Mouse (Mus musculus) brain, embryonic 14.5 days (tissue): Measurements from ENCODE around the gene Ephb1.

Experiments
- CTCF ChIP-seq: fragments of 200-500 bp; IDR thresholded peaks from 2 replicates; pipeline ENCODE4 v1.5.1; 2012; ENCODE audit warnings: inconsistent platforms, mild to moderate bottlenecking, moderate library complexity, borderline replicate concordance; ENCODE audit not compliant: insufficient read depth, insufficient read length; ENCODE audit errors: extremely low read depth
- POLR2A ChIP-seq: fragments of 200-500 bp; IDR thresholded peaks from 2 replicates; pipeline ENCODE4 v1.6.1; 2012; ENCODE audit warnings: mild to moderate bottlenecking, inconsistent platforms, borderline replicate concordance; ENCODE audit not compliant: poor library complexity, insufficient read depth, insufficient read length, severe bottlenecking; ENCODE audit errors: extremely low read depth

DNA sequence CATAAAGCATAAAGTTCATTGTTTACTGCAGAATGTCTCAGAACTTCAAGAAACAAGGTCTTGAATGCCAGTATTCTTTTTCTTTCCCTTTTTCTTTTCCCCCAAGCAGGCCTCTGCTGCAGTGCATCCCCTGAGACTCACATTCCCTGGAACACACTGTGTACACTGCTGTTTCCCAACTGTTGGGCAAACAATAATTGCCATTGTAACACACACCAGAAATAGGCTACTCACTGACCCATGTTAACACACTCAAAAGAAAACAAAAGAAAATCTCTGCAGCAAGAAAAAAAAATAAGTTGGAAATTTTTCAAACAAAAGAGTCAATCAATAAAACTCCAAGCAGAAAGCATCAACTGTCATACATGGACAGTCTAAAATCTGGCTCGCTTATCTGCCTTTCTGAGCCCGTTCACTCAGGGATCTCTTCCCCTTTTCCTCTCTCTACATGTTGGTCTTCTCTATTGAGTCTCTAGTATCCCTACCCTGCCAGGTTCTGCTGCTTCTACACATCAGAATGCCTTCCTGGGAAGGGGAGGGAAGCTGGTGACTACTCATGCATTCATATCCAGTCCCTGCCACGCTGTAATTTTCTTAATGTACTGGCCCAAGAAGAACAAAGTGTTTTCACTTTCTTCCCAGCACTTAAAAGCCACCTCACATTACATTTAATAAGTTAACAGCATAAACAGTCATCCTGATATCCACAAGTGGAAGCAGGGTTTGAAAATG is 285.2 kb downstream of the Ephb1 start:
- TF ChIP-seq CTCF (no peak), POLR2A (no peak)
